Mouse (Mus musculus): ENCODE data around the gene Myo9b.

Gene Myo9b

GRCm38 (mm10) chr8:71385212-71385835, 112.8 kb downstream of the Myo9b start:
- no peak for DNase-seq (ENCODE audit: low spot score in 2 of 2)

GRCm38 (mm10) chr8:71388267-71388666, 115.8 kb downstream of the Myo9b start:
- DNase-seq (ENCODE audit: low spot score in 2 of 2): no peak

DNA sequence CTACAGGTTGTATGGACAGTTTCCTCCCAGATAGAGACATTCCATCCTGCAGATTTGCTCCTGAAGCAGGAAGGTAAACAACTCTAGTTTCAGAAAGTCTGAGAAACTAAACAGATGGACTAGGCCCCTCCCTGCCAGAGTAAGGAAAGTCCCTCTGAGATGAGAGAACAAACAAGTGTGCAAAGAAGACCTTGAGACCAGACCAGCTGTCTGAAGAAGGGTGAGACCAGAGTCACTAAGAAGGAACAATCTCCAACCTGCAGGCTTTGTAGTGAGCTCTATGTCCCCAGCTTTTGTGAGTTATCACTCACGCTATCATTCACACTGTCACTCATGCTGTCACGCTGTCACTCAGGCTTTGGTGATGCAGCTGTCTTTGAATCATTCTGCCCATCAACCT, 119.2 kb downstream of the Myo9b start:
- DNase-seq (ENCODE audit: low spot score in 2 of 2): no peak

DNA sequence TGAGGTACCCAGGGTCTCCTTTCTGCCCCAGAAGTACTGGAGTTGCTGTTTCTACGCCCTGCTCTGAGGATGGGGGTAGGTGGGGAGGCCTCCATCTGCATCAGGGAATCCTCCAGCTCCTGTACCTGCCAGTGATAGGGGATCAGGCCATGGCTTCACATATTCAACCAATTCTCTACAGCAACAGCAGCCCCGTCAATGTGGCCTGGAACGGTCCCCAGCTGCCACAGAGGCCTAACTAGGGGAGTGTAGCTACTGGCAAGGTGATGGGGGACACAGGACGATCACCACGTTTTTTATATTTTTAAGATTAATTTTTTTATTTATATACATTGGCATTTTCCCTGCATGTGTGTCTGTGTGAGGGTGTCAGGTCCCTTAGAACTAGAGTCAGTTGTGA, 119.9 kb downstream of the Myo9b start:
- no peak for DNase-seq (ENCODE audit: low spot score in 2 of 2)

DNA sequence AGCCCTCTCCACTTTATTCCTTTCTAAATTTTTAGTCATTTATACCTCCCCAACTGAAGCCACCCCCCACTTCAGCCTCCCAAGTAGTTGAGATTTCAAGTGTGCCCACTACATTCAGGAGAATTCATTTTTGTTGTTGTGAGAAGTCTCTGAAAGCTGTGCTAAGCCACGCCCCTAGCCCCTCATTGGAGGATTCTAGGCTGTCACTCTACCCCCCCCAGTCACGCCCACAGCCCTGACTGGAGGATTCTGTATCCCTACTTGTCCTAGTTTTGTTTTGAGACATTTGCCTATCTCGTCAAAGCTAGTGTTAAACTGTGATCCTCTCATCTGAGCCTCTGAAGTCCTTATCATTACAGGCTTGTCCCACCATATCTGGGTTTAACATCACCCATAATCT, 120.4 kb downstream of the Myo9b start:
- DNase-seq (ENCODE audit: low spot score in 2 of 2): no peak

DNA sequence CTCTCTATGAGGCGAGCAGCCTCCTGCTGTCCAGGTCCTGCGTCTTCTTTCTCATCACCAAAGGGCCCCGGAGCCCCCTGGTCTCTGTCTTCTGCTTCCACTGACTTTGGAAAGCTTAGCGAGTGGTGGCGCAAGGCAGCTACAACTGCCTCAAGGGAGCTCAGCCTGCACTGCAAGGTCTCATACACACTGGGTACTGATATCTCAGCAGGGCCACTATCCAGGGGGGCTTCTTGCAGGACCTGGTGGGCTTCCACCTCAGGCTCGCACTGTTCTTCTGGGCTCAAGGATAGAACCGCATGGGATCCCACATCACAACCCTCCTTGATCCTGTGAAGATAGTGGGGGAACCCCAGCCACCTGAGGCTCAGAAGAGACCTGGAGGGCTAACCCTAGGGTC, 122.0 kb downstream of the Myo9b start:
- no peak for DNase-seq (ENCODE audit: low spot score in 2 of 2)

DNA sequence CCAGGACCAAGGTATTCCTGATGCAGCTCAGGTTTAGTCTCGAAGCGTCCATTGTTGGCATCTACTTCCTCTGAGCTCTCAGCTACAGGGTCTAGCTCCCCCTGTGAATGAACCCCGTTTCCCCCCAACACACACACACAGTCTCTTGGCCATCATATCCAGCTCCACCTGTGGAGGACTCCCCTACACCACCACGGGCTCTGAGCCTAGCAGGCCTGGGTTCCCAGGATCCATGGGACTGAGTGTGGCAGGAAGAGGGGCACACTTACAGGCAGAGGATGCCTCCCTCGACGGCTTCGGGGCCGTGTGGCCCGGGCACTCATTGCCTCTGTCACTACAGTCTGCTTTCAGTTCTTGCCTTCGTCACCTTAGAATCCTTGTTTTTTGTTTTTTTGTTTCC, 122.6 kb downstream of the Myo9b start:
- no peak for DNase-seq (ENCODE audit: low spot score in 2 of 2)

DNA sequence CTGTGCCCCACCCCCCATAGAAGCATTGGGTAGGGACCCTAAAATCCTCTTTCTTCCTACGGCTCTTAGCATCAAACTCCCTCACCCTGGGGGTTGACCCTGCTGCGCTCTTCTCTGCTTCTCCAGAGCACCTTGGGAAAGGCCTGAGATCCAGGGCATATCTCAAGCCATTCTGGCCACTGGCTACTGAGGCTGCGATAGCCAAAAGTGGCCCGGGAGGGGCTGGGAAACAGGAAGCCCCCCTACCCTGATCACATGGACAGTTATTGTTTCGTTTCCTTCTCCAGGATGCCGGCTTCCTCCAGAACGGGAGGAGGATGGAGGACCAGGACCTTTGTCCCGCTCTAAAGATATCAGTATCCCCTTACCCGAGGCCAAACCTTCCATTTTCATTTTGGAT, 123.1 kb downstream of the Myo9b start, which contains the start of gene Ushbp1:
TSS of gene Ushbp1 (minus strand) at position 174 of the 400 bp plus-strand sequence.
- no peak for DNase-seq (ENCODE audit: low spot score in 2 of 2)

DNA sequence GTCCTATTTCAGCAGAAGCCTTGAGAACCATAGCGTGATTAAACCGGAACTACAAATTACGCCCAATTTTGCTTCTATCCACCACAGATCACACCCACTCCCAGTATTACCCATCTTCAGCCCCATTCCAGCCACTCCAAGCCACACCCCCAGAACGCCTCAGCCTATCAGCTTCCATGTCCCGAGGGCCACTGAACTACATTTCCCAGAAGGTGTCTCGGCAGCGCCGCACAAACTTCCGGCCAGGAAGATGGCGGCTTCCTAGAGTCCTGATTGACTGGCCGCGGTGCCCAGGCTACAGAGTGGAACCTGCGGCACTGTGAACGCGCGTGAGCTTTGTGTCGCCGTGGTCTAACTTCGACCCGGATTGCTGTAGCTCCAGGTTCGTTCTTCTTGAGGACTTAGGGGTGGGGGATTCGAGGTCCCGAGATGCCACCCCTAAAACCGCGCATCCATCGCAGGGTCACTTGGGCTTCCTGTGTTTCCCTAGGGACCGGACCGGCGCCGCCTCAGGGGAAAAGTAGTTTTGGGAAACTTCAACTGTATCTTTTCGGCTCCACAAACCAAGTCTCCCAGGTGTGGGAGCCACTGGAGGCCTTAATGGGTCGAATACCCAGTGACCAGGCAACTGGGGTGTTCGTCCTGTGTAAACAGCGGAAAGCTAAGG, 124.3 kb downstream of the Myo9b start, which contains the start of gene Babam1:
TSS of gene Babam1 (plus strand) at position 223 of the 667 bp plus-strand sequence.
- peak; percentile 92 to 94 for DNase-seq (ENCODE audit: low spot score in 2 of 2)

GRCm38 (mm10) chr8:71397701-71398100, 125.2 kb downstream of the Myo9b start:
- DNase-seq (ENCODE audit: low spot score in 2 of 2): no peak

GRCm38 (mm10) chr8:71400826-71401225, 128.3 kb downstream of the Myo9b start:
- no peak for DNase-seq (ENCODE audit: low spot score in 2 of 2)

GRCm38 (mm10) chr8:71401454-71401853, 128.9 kb downstream of the Myo9b start:
- no peak for DNase-seq (ENCODE audit: low spot score in 2 of 2)

DNA sequence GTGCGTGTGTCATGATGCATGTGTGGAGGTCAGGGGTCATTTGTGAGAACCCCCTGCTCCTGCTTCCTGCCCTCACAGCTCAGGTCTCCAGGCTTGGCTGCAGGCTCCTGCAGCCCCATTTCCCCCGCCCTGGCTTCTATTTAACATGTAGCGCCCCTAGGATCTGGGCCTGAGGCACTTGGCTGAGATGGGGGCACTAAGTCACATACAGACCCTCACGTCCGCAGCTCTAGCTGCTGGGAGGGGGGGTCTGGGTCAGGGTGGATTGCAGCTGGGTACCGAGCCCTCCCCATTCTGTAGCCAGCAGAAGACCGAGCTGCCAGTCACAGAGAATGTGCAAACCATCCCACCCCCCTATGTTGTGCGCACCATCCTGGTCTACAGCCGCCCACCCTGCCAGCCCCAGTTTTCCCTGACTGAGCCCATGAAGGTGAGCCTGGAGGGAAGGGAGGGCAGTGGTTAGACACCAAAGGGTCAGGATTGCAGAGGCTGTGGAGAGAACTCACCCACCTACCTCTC, 130.0 kb downstream of the Myo9b start:
- DNase-seq (ENCODE audit: low spot score in 2 of 2): no peak

- no peak for DNase-seq (ENCODE audit: low spot score in 2 of 2)
These were observed 130.8 kb downstream of the Myo9b start for GRCm38 (mm10) chr8:71403107-71403885.

GRCm38 (mm10) chr8:71404011-71404410, 131.5 kb downstream of the Myo9b start:
- no peak for DNase-seq (ENCODE audit: low spot score in 2 of 2)

DNA sequence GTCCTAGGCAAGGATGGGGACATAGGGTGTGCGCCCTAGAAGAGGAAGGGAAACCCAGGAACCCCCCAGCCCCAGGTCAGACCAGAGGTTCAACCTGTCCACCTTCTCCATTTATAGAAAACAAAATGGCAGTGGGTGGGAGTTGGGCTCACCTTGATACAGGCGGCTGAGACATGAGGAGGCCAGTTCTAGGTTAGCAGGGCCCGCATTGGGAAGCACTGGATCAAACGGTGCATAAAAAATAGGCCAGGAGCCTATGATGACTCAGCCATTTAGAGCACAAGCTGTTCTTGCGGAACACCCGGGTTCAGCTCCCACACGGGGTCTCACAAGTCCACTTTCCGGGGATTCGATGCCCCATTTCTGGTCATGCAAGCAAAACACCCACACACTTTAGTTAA, 132.4 kb downstream of the Myo9b start:
- no peak for DNase-seq (ENCODE audit: low spot score in 2 of 2)

DNA sequence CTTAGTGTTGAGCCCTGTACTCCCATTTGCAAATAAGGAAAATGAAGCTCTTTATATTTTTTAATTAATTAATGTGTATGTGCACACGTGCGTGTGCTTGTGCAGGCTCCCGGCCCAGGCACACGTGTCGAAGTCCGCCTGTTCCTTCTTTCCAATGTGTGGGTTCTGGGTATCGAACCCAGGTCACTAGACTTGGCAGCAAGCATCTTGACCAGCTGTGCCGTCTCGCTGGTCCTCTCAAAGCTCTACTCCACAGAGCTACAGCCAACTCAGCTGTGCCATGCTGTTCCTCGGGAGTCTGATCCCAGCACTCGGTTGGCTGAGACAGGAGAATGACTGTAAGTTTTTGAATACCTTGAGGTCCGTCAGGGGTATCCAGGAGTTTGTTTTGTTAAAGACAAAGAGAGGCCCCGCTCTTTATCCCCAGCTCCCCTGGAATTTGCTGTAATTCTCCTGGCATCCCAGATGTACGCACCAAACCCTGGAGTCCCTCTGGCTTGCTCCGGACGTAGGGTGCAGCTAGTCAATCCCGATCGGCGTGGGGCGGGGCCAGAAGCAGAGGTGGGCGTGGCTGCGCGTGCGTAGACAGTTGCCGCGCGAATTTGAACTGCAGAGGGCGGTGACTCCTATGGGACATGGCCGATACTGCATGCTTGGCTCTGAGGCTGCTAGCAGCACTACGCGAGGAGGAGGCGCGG, 133.0 kb downstream of the Myo9b start, which contains the start of gene Ankle1:
TSS of gene Ankle1 (plus strand) at position 610 of the 698 bp plus-strand sequence.
- peak; percentile 90 to 94 for DNase-seq (ENCODE audit: low spot score in 2 of 2)

DNA sequence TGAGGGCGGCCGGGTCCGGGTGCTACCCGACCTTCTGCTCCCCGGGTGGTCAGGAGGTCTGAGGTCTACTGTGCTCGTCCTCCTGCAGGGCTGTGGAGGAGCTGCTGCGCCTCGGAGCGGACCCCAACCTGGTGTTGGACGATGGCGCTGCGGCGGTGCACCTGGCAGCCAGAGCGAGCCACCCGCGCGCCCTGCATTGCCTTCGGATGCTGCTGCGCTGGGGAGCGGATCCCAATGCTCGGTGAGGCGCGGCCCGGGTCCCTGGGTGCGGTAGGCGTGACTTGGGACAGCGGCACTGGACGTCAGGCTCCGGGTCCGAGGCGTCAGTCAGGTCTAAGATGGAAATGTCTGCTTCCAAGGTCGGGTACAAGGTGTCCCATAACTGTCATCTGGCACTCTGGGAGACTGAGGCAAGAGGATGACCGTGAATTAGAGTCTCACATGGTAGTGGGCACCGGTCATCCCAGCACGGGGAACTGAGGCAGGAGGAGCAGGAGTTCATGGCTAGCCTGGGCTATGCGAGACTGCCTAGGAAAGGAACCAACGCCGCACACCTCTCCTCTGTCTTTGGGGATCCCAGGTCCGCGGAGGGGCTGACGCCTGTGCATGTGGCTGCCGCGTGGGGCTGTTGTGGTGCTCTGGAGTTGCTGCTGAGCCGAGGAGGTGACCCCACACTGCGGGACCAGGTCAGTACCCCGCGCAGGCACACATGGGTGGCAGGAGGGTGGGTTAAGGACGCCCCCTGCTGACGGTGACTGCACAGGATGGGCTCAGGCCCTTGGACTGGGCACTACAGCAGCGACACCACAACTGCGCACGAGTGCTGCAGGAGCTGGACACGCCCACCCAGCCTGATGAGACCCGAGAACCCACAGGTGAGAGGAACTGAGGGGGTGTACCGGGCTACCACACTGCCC, 133.8 kb downstream of the Myo9b start:
- peak; percentile 66 to 73 for DNase-seq (ENCODE audit: low spot score in 2 of 2)

GRCm38 (mm10) chr8:71407441-71407840, 134.9 kb downstream of the Myo9b start:
- no peak for DNase-seq (ENCODE audit: low spot score in 2 of 2)

DNA sequence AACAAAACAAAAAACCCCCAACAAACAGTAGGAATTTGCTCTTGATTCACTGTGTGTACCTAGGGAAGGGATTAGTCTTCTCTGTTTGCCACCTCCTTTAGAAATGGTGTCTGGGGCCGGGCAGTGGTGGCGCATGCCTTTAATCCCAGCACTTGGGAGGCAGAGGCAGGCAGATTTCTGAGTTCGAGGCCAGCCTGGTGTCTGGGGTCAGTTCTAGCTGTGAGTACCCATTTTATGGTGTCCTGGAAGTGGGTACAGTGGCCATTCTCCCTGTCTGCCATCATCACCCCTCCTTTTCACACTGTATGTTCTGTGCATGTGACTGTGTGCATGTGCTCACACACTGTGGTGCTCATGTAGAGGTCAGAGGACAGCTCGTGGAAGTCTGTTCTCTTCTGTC, 135.7 kb downstream of the Myo9b start:
- DNase-seq (ENCODE audit: low spot score in 2 of 2): no peak
